Mouse (Mus musculus) urinary bladder, adult 18-20 months (tissue): ENCODE data around the gene Nfix.

Experiments
- DNase-seq, 2 experiments: peaks; one replicate each; pipeline ENCODE4 v3.0.0; 2022; ENCODE audit warnings: low spot score in 2 of 2, mixed read lengths in 2 of 2

The Nfix gene

GRCm38 (mm10) chr8:84766422-84766821 is 33.7 kb downstream of the Nfix start:
- DNase-seq: no peak

GRCm38 (mm10) chr8:84765629-84766028 is 34.5 kb downstream of the Nfix start:
- no peak for DNase-seq

- no peak for DNase-seq
These were observed 35.2 kb downstream of the Nfix start for GRCm38 (mm10) chr8:84764870-84765495.

GRCm38 (mm10) chr8:84764100-84764499 is 36.0 kb downstream of the Nfix start:
- DNase-seq: no peak

GRCm38 (mm10) chr8:84760901-84761300 is 39.2 kb downstream of the Nfix start:
- DNase-seq: no peak

- DNase-seq: no peak
These were observed 39.7 kb downstream of the Nfix start for GRCm38 (mm10) chr8:84760405-84760805.

- DNase-seq: no peak
These were observed 40.4 kb downstream of the Nfix start for GRCm38 (mm10) chr8:84759718-84760117.

GRCm38 (mm10) chr8:84759126-84759525 is 41.0 kb downstream of the Nfix start:
- no peak for DNase-seq

GRCm38 (mm10) chr8:84758308-84758707 is 41.8 kb downstream of the Nfix start:
- DNase-seq: no peak

- DNase-seq: no peak
These were observed 42.6 kb downstream of the Nfix start for GRCm38 (mm10) chr8:84757501-84757900.

- DNase-seq: no peak
These were observed 47.2 kb downstream of the Nfix start for GRCm38 (mm10) chr8:84752734-84753582.

GRCm38 (mm10) chr8:84749519-84749918 is 50.6 kb downstream of the Nfix start:
- no peak for DNase-seq

- DNase-seq: no peak
These were observed 54.9 kb downstream of the Nfix start for GRCm38 (mm10) chr8:84745032-84745925.

- DNase-seq: no peak
These were observed 56.4 kb downstream of the Nfix start for GRCm38 (mm10) chr8:84743517-84744420.

GRCm38 (mm10) chr8:84743054-84743415 is 57.1 kb downstream of the Nfix start:
- DNase-seq: peak in 1 of 2 experiments; percentile 52

GRCm38 (mm10) chr8:84742171-84743053 is 57.7 kb downstream of the Nfix start:
- DNase-seq: peak in 1 of 2 experiments; percentile 60

- no peak for DNase-seq
These were observed 59.0 kb downstream of the Nfix start for GRCm38 (mm10) chr8:84740895-84741843.

GRCm38 (mm10) chr8:84739401-84739742 is 60.8 kb downstream of the Nfix start:
- DNase-seq: no peak
